8 mouse cellular contexts compared by ENCODE assay signal in the genomic region with DNA sequence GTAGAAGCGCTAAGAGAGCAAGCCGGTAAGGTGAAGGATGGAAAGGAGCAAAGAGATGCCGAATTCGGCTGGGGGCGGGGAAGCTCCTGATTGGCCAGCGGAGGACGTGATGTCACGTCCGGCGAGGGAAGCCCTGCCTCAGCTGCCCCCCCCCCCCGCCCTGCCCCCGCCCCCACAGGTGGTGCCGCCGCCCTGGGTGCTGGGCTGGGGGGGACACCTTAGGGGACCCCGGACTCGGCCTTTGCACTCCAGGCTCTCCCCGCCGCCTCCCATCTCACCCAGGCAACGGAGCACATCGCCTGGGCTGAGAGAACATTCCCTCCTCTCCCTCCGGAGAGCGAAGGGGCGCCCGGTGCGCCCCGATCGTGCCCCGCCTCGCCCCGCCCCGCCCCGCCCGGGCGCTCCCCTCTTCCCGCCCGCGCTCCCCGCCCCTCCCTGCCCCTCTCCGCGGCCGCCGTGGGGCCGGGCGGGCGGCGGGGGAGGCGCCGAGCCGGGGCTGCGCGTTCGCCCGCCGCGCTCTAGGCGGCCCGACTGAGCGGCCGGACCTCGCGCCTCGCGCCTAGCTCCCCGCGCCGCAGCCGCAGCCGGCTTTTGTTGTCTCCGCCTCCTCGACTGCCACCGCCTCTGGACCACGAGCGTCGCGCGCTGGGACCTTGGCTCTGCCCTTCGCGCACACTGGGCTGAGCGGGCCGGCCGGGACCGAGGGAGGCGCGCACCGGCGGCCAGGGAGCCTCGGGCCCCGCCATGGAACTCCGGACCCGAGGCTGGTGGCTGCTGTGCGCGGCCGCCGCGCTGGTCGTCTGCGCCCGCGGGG. TPM values are rescaled to one million over a fixed set of nuclear protein-coding genes. Genes with fewer than 3 reads are reported as not detected.
DNase-seq lines count a peak whose midpoint lies in the region; ATAC-seq and TF ChIP-seq lines count a peak whose summit lies in the region.

Gpc1 (plus strand) TSS at position 458 of the 814 bp plus-strand sequence.

- peak within 1 kb of the TSS; percentile 60; the same call in 1 of the 2 replicates for H3K27ac ChIP-seq in ES-E14 (ENCODE audit: insufficient read depth, low read depth, low read length, poor library complexity, severe bottlenecking)
- H3K27ac ChIP-seq in hindbrain, embryonic 11.5 days (ENCODE audit: low read depth, low read length), result peak within 1 kb of the TSS; percentile 93
- peak within 1 kb of the TSS; percentile 84 for H3K27ac ChIP-seq in lung, embryonic 16.5 days (ENCODE audit: low read length)

- peak within 1 kb of the TSS; percentile 78 to 93 for H3K4me3 ChIP-seq in ES-E14 (ENCODE audit: insufficient read depth in 1 of 2, low read depth in 1 of 2, low read length in 2 of 2, poor library complexity in 1 of 2, severe bottlenecking in 1 of 2)
- peak within 1 kb of the TSS; percentile 95 for H3K4me3 ChIP-seq in hindbrain, embryonic 11.5 days (ENCODE audit: low read depth, low read length)
- H3K4me3 ChIP-seq in lung, embryonic 16.5 days (ENCODE audit: low read length), result peak within 1 kb of the TSS; percentile 71

- peak; percentile 83 for ATAC-seq in hindbrain, embryonic 11.5 days (ENCODE audit: low FRiP score)
- peak; percentile 85 for ATAC-seq in lung, embryonic 16.5 days (ENCODE audit: low read depth)

- 1% methylated on average over 46 of the region's 99 CpGs for WGBS in hindbrain, embryonic 11.5 days
- WGBS in lung, embryonic 16.5 days, result under 1% methylated on average over 56 of the region's 99 CpGs

- H3K36me3 ChIP-seq in ES-E14 (ENCODE audit: control insufficient read depth, insufficient read depth, low read length, poor library complexity, severe bottlenecking), result peaks cover 2% of the 10 kb centered on the region; the same call in 1 of the 2 replicates
- 0 out of 2 replicates have a peak, but pooled peaks cover 3% of the 10 kb centered on the region for H3K36me3 ChIP-seq in hindbrain, embryonic 11.5 days (ENCODE audit: control insufficient read depth, insufficient read depth, low read length)
- H3K36me3 ChIP-seq in lung, embryonic 16.5 days (ENCODE audit: control insufficient read depth, insufficient read depth, low read length), result no peaks in the 10 kb centered on the region

- H3K9me3 ChIP-seq in ES-E14 (ENCODE audit: control insufficient read depth, insufficient read depth, low read depth, low read length), result no peaks in the 10 kb centered on the region
- H3K9me3 ChIP-seq in hindbrain, embryonic 11.5 days (ENCODE audit: control insufficient read depth, low read length), result no peaks in the 10 kb centered on the region
- H3K9me3 ChIP-seq in lung, embryonic 16.5 days (ENCODE audit: control insufficient read depth, low read length), result no peaks in the 10 kb centered on the region

- peaks cover 0 to 3% of the 10 kb centered on the region in 2 experiments; a peak in 1 of 4 replicates for H3K4me1 ChIP-seq in ES-E14 (ENCODE audit: control insufficient read depth in 2 of 2, insufficient read depth in 2 of 2, low read length in 2 of 2, poor library complexity in 1 of 2)
- H3K4me1 ChIP-seq in hindbrain, embryonic 11.5 days (replicated peaks; ENCODE audit: control insufficient read depth, insufficient read depth, low read length), result peaks cover 7% of the 10 kb centered on the region
- peaks cover 13% of the 10 kb centered on the region for H3K4me1 ChIP-seq in lung, embryonic 16.5 days (replicated peaks; ENCODE audit: control insufficient read depth, insufficient read depth, low read length)

- DNase-seq in ES-E14 (ENCODE audit: low read depth, low spot score), result peak; percentile 64
- DNase-seq in cerebellum, adult 8-10 months, result peak; percentile 91
- DNase-seq in frontal cortex, postnatal 10 days (ENCODE audit: low spot score in 2 of 2), result peak; percentile 83 to 87
- DNase-seq in hindbrain, embryonic 11.5 days (ENCODE audit: low spot score), result peak; percentile 89
- peak; percentile 85 to 90 for DNase-seq in layer of hippocampus, postnatal 10 days (ENCODE audit: low spot score in 2 of 2)
- DNase-seq in ovary, postnatal 14 days (ENCODE audit: low spot score), result peak; percentile 72
- DNase-seq in thymus, postnatal 14 days, result peak; percentile 90

- in situ Hi-C loops in ES-E14 (cut with MboI; ENCODE audit: low sequenced_read_pairs in 2 of 2, unreplicated experiment in 2 of 2), result no loop called here

- H3K9ac ChIP-seq in ES-E14 (ENCODE audit: insufficient read depth, low read depth, low read length, poor library complexity, severe bottlenecking), result peak within 1 kb of the TSS; percentile 88
- peak within 1 kb of the TSS; percentile 97 for H3K9ac ChIP-seq in hindbrain, embryonic 11.5 days (ENCODE audit: low read depth, low read length)
- peak within 1 kb of the TSS; percentile 81 for H3K9ac ChIP-seq in lung, embryonic 16.5 days (ENCODE audit: low read length)

- peak within 1 kb of the TSS; percentile 83 for H3K4me2 ChIP-seq in hindbrain, embryonic 11.5 days (replicated peaks; ENCODE audit: low read depth, low read length)
- H3K4me2 ChIP-seq in lung, embryonic 16.5 days (ENCODE audit: low read depth, low read length), result peak within 1 kb of the TSS; percentile 94

- H3K27me3 ChIP-seq in hindbrain, embryonic 11.5 days (ENCODE audit: control insufficient read depth, insufficient read depth, low read length), result no peaks in the 10 kb centered on the region
- H3K27me3 ChIP-seq in lung, embryonic 16.5 days (ENCODE audit: control insufficient read depth, insufficient read depth, low read depth, low read length), result peaks cover 4% of the 10 kb centered on the region

TF ChIP-seq in ES-E14, 5 proteins besides CTCF, POLR2A, EP300 and RAD21:
- TF ChIP-seq ZNF384 (IDR thresholded peaks at IDR 0.05; ENCODE audit: low read depth, low read length), result no peak
- TF ChIP-seq MAFK (IDR thresholded peaks at IDR 0.05; ENCODE audit: insufficient read depth, low read depth, low read length), result no peak
- no peak for TF ChIP-seq ZC3H11A (IDR thresholded peaks at IDR 0.05; ENCODE audit: borderline replicate concordance, low read depth, low read length)
- no peak for TF ChIP-seq CHD2 (IDR thresholded peaks at IDR 0.05; ENCODE audit: low read depth, low read length)
- no peak for TF ChIP-seq HCFC1 (IDR thresholded peaks at IDR 0.05; ENCODE audit: borderline replicate concordance, insufficient read depth, low read length)

RNA-seq across cellular contexts. Expression of gene Gpc1, which starts in this region (rescaled TPM):
- total RNA-seq in ES-E14 (2012; rRNA removed), result 38.0 and 49.9 TPM in 2 replicates
- 31.1 and 35.9 TPM in 2 replicates for polyA plus RNA-seq in hindbrain, embryonic 11.5 days (2014; fragmentation: Nextera tagmentation; extraction: Ambion mirVana)
- total RNA-seq in layer of hippocampus, postnatal 10 days (2021), result 100 to 1,000 TPM; 157 to 166 TPM
- polyA plus RNA-seq in lung, embryonic 16.5 days (2015; fragmentation: Nextera tagmentation; extraction: Ambion mirVana), result 25.2 and 27.7 TPM in 2 replicates

Comparison
In these comparisons a context has a peak if more than half of its experiments do, and no peak if none do; other contexts are left out.
1. Peak in every context shown above with its lines: DNase-seq, ATAC-seq, H3K4me3 ChIP-seq and H3K27ac ChIP-seq.